Mouse (Mus musculus) ES-E14 (cell line): ENCODE measurements around the gene Chrm3.

ENCODE experiments used
- CHD2 ChIP-seq: IDR thresholded peaks from 2 replicates; pipeline ENCODE4 v1.6.1; 2014; ENCODE audit warnings: mild to moderate bottlenecking, low read depth, low read length, inconsistent platforms
- ZC3H11A ChIP-seq: IDR thresholded peaks from 2 replicates; pipeline ENCODE4 v1.6.1; 2012; ENCODE audit warnings: low read depth, mild to moderate bottlenecking, inconsistent platforms, low read length, borderline replicate concordance
- ZNF384 ChIP-seq: IDR thresholded peaks from 2 replicates; pipeline ENCODE4 v1.6.1; 2012; ENCODE audit warnings: low read depth, low read length, inconsistent platforms

GRCm38 (mm10) chr13:9940186-9940585 lies 420.5 kb downstream of the Chrm3 start:
- TF ChIP-seq ZC3H11A: no peak
- no peak for TF ChIP-seq CHD2
- TF ChIP-seq ZNF384: no peak
